Mouse (Mus musculus): Measurements from ENCODE around the gene Apba3.

GRCm38 (mm10) chr10:81321436-81321835 lies 54.7 kb downstream of the Apba3 start:
- TF ChIP-seq CTCF (IDR thresholded peaks at IDR 0.05 in 2 of 3, conservative IDR thresholded peaks at IDR 0.05 in 1 of 3; ENCODE audit: control insufficient read depth in 1 of 3, insufficient read depth in 1 of 3, low read depth in 2 of 3, low read length in 3 of 3, poor library complexity in 1 of 3, severe bottlenecking in 1 of 3): no peak
- TF ChIP-seq GATA1 (IDR thresholded peaks at IDR 0.05; ENCODE audit: low read depth, low read length): no peak
- TF ChIP-seq E2F4 (IDR thresholded peaks at IDR 0.05; ENCODE audit: borderline replicate concordance, low read depth, low read length): no peak
- no peak for TF ChIP-seq SIN3A (IDR thresholded peaks at IDR 0.05; ENCODE audit: low read length)
- no peak for TF ChIP-seq ZMIZ1 (IDR thresholded peaks at IDR 0.05; ENCODE audit: low read depth, low read length)
- no peak for TF ChIP-seq RCOR1 (IDR thresholded peaks at IDR 0.05; ENCODE audit: low read depth, low read length)
- no peak for TF ChIP-seq GABPA (IDR thresholded peaks at IDR 0.05; ENCODE audit: low read depth, low read length)
- no peak for TF ChIP-seq NRF1 (IDR thresholded peaks at IDR 0.05; ENCODE audit: insufficient read depth, low read depth, low read length, poor library complexity, severe bottlenecking)
